Mouse (Mus musculus) heart, embryonic 10.5 days (tissue): ENCODE data around the gene Gm19345. TPM values are rescaled to one million over a fixed set of nuclear protein-coding genes. Genes with fewer than 3 reads are reported as not detected.

ENCODE experiments used
- polyA plus RNA-seq: library from polyadenylated mRNA; unstranded; fragments of >200 nt; fragmentation: Nextera tagmentation; extraction: Ambion mirVana; gene quantifications from 2 replicates; pipeline ENCODE4 v1.2.1, GENCODE M21; 2016

The Gm19345 gene
- polyA plus RNA-seq, 1 experiment from 2014 or later = not detected

Other genes with a start within 250 kb of the Gm19345 start
- gene Clasrp, start 247.5 kb upstream of the Gm19345 start, polyA plus RNA-seq = 38.7 and 47.6 TPM in 2 replicates
- 3.3 and 3.8 TPM in 2 replicates for gene Relb, start 222.6 kb upstream of the Gm19345 start, polyA plus RNA-seq
- 94.1 and 101 TPM in 2 replicates for gene Clptm1, start 187.0 kb upstream of the Gm19345 start, polyA plus RNA-seq
- 10.8 TPM in 1 of 2 replicates, not detected in the other for gene Apoc2, start 174.1 kb upstream of the Gm19345 start, polyA plus RNA-seq
- 0.46 TPM in 1 of 2 replicates, not detected in the other for gene Gm44805, start 170.6 kb upstream of the Gm19345 start, polyA plus RNA-seq
- gene Apoc4, start 170.5 kb upstream of the Gm19345 start, polyA plus RNA-seq = 0.65 TPM in 1 of 2 replicates, not detected in the other
- 5.4 and 19.9 TPM in 2 replicates for gene Apoc1, start 159.3 kb upstream of the Gm19345 start, polyA plus RNA-seq
- 326 and 523 TPM in 2 replicates for gene Apoe, start 152.8 kb upstream of the Gm19345 start, polyA plus RNA-seq
- gene Tomm40, start 136.6 kb upstream of the Gm19345 start, polyA plus RNA-seq = 237 and 260 TPM in 2 replicates
- 130 and 138 TPM in 2 replicates for gene Nectin2, start 101.5 kb upstream of the Gm19345 start, polyA plus RNA-seq
- 140 and 193 TPM in 2 replicates for gene Bcam, start 81.0 kb upstream of the Gm19345 start, polyA plus RNA-seq
- 1.1 and 1.2 TPM in 2 replicates for gene Cblc, start 55.2 kb upstream of the Gm19345 start, polyA plus RNA-seq
- 1.3 and 2.7 TPM in 2 replicates for gene Bcl3, start 29.2 kb upstream of the Gm19345 start, polyA plus RNA-seq
- 0.09 TPM in 1 of 2 replicates, not detected in the other for gene Ceacam16, start 9.3 kb downstream of the Gm19345 start, polyA plus RNA-seq
- gene Ceacam19, start 36.0 kb downstream of the Gm19345 start, polyA plus RNA-seq = not detected in 2 replicates
- gene Pvr, start 69.2 kb downstream of the Gm19345 start, polyA plus RNA-seq = 12.9 and 15.0 TPM in 2 replicates
- gene Igsf23, start 98.8 kb downstream of the Gm19345 start, polyA plus RNA-seq = 1.3 and 2.1 TPM in 2 replicates
- gene Ceacam20, start 113.4 kb downstream of the Gm19345 start, polyA plus RNA-seq = not detected in 2 replicates
- gene Nlrp9b, start 139.5 kb downstream of the Gm19345 start, polyA plus RNA-seq = 0.05 TPM in 1 of 2 replicates, not detected in the other
- not detected in 2 replicates for gene Vmn1r91, start 247.7 kb downstream of the Gm19345 start, polyA plus RNA-seq